Mouse (Mus musculus): ENCODE data around the gene Lama4. TPM values are rescaled to one million over a fixed set of nuclear protein-coding genes. Genes with fewer than 3 reads are reported as not detected.

The Lama4 gene
- polyA plus RNA-seq (2015; fragmentation: Nextera tagmentation; extraction: Ambion mirVana) = 2.1 TPM in 2 replicates

- Histone ChIP-seq H3K27ac (replicated peaks) (no peak within 1 kb of the TSS), H3K9me3 (replicated peaks) (no peaks in the 10 kb centered on the region), H3K9ac (no peak within 1 kb of the TSS), H3K27me3 (0 out of 2 replicates have a peak, but pooled peaks cover 2% of the 10 kb centered on the region), H3K4me3 (replicated peaks) (peak within 1 kb of the TSS; percentile 37), H3K4me1 (replicated peaks) (0 out of 2 replicates have a peak, but pooled peaks cover 3% of the 10 kb centered on the region), H3K4me2 (peak within 1 kb of the TSS; percentile 41), H3K36me3 (replicated peaks) (no peaks in the 10 kb centered on the region)
- WGBS (ENCODE audit: insufficient replicate concordance) = 6% methylated on average over 23 of the region's 24 CpGs
- 0 out of 2 replicates have a peak, but pooled peaks have one; percentile 28 for ATAC-seq (ENCODE audit: insufficient read depth)
Measured at GRCm38 (mm10) chr10:38965075-38965781, at the start of gene Lama4. Lama4 (plus strand) TSS chr10:38965515.

- Histone ChIP-seq H3K27ac (replicated peaks) (no peak overlapping the region), H3K9ac (no peak overlapping the region), H3K4me3 (replicated peaks) (no peak overlapping the region), H3K36me3 (replicated peaks) (no peaks in the 10 kb centered on the region), H3K27me3 (no peaks in the 10 kb centered on the region), H3K4me1 (replicated peaks) (no peaks in the 10 kb centered on the region), H3K4me2 (no peak overlapping the region), H3K9me3 (replicated peaks) (no peaks in the 10 kb centered on the region)
- ATAC-seq (ENCODE audit: insufficient read depth) = no peak
- 26% methylated on average over 4 of the region's 4 CpGs for WGBS (ENCODE audit: insufficient replicate concordance)
Measured at GRCm38 (mm10) chr10:38916027-38916617, 49.2 kb upstream of the Lama4 start.

DNA sequence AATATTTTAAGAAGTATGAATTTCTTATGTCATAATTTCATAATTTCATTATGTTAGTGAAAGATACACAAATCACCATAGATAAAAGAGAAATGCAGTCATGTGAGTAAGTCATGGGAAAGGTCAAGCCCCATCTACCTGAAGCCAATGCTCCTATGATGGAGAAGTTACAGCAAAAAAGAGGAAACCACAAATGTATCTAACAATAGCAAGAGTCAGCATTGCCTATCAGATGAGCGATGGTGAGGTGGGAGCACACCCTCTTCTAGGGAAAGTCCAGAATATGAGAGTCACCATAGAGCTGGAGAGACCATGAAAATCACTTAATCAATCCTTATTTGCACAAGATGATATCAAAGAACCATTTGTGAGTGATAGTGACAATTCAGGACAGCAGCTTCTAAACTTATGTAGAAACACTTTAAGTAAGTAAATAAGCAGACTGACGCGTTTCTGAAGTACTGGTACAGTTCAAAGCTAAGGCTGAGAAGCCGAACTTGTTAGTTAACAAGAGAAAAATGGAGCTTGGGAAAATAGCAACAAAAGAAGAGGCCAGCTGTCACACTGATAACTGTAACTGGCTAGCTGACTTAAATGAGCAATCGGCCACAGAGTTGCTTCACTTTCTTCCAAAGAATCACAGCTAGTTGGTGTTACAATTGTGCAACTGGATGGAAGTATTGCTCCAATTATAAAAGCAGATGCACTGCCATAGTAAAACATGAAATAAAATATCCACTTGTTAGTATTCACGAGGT, 36.2 kb upstream of the Lama4 start:
- Histone ChIP-seq H3K9ac (no peak overlapping the region), H3K4me3 (replicated peaks) (no peak overlapping the region), H3K27ac (replicated peaks) (no peak overlapping the region), H3K4me2 (no peak overlapping the region), H3K4me1 (replicated peaks) (no peaks in the 10 kb centered on the region), H3K36me3 (replicated peaks) (no peaks in the 10 kb centered on the region), H3K9me3 (replicated peaks) (no peaks in the 10 kb centered on the region), H3K27me3 (no peaks in the 10 kb centered on the region)
- ATAC-seq (ENCODE audit: insufficient read depth) = no peak
- WGBS (ENCODE audit: insufficient replicate concordance) = 45% methylated on average over 6 of the region's 6 CpGs

DNA sequence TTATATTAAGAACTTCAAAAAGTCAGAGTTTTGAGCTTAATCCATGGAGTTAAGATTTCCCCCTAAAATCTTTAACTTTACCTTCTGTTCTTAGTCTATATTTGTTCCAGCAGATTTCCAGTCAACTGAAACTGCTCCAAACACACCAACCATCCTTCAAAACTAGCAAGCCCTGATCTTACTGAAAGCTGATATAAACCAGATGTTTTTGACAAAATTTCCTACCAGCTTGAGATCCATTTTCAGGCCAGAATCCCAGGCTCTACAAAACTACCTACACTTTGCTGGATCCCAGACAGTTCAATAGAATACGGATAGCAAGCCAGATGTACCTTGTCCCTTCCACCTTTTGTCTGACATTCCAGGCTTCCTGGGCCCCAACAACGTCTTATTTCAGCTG, 20.6 kb upstream of the Lama4 start:
- WGBS (ENCODE audit: insufficient replicate concordance) = 42% methylated on average over 2 of the region's 2 CpGs
- Histone ChIP-seq H3K27ac (replicated peaks) (no peak overlapping the region), H3K27me3 (no peaks in the 10 kb centered on the region), H3K4me1 (replicated peaks) (no peaks in the 10 kb centered on the region), H3K4me3 (replicated peaks) (no peak overlapping the region), H3K9ac (no peak overlapping the region), H3K9me3 (replicated peaks) (no peaks in the 10 kb centered on the region), H3K36me3 (replicated peaks) (no peaks in the 10 kb centered on the region), H3K4me2 (no peak overlapping the region)
- no peak for ATAC-seq (ENCODE audit: insufficient read depth)

DNA sequence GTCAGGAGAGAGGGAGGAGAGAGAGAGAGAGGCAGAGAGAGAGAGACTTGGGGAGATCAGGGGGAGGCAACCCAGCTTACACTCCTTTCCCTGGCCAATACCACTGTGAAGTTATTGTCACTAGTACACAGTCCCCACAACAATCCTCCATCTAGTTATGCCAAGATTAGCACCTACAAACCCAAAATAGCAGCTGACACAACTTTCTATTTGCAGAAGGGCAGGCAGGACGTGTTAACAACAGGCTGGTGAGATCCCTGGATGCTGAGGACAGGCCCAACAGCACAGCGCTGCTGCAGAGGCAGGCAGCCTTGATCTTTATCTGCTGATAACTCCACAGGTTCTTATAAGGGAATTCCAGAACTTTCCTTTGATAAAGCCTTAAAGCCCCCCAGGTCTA, 3.4 kb upstream of the Lama4 start:
- Histone ChIP-seq H3K4me2 (no peak overlapping the region), H3K4me1 (replicated peaks) (0 out of 2 replicates have a peak, but pooled peaks cover 3% of the 10 kb centered on the region), H3K27ac (replicated peaks) (no peak overlapping the region), H3K9ac (no peak overlapping the region), H3K27me3 (0 out of 2 replicates have a peak, but pooled peaks cover 2% of the 10 kb centered on the region), H3K9me3 (replicated peaks) (no peaks in the 10 kb centered on the region), H3K36me3 (replicated peaks) (no peaks in the 10 kb centered on the region), H3K4me3 (replicated peaks) (no peak overlapping the region)
- no peak for ATAC-seq (ENCODE audit: insufficient read depth)
- WGBS (ENCODE audit: insufficient replicate concordance) = 31% methylated on average over 2 of the region's 2 CpGs

- H3K4me3 ChIP-seq (replicated peaks) = no peak overlapping the region
- H3K36me3 ChIP-seq (replicated peaks) = no peaks in the 10 kb centered on the region
- H3K27ac ChIP-seq (replicated peaks) = no peak overlapping the region
- H3K4me2 ChIP-seq = no peak overlapping the region
- WGBS (ENCODE audit: insufficient replicate concordance) = 56% methylated on average over 4 of the region's 4 CpGs
- ATAC-seq (ENCODE audit: insufficient read depth) = no peak
- H3K9me3 ChIP-seq (replicated peaks) = no peaks in the 10 kb centered on the region
- 0 out of 2 replicates have a peak, but pooled peaks cover 2% of the 10 kb centered on the region for H3K27me3 ChIP-seq
- 0 out of 2 replicates have a peak, but pooled peaks cover 3% of the 10 kb centered on the region for H3K4me1 ChIP-seq (replicated peaks)
- H3K9ac ChIP-seq = no peak overlapping the region
Measured at GRCm38 (mm10) chr10:38964719-38965074, 618 bp upstream of the Lama4 start.

DNA sequence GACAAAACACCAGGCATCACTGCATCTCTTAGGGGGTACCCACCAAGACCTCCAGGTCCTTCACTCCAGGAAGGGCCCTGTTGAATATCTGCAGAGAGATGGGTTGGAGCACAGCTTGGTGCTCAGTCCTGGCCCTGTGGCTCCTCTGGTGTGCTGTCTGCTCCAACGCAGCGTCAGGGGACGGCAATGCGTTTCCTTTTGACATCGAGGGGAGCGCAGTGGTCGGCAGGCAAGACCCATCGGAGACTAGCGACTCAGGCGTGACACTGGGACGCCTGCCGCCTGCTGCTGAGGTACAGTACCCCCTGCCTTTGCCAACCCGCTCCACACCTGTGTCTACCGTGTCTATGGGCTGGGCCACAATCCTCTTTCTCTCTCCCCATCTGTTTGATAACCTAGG, 542 bp downstream of the Lama4 start:
- Histone ChIP-seq H3K27me3 (0 out of 2 replicates have a peak, but pooled peaks cover 2% of the 10 kb centered on the region), H3K36me3 (replicated peaks) (no peaks in the 10 kb centered on the region), H3K27ac (replicated peaks) (no peak overlapping the region), H3K9me3 (replicated peaks) (no peaks in the 10 kb centered on the region), H3K4me3 (replicated peaks) (peak overlapping the region; percentile 37), H3K4me1 (replicated peaks) (0 out of 2 replicates have a peak, but pooled peaks cover 3% of the 10 kb centered on the region), H3K9ac (no peak overlapping the region), H3K4me2 (peak overlapping the region; percentile 41)
- ATAC-seq (ENCODE audit: insufficient read depth) = no peak
- WGBS (ENCODE audit: insufficient replicate concordance) = 3% methylated on average over 14 of the region's 14 CpGs

DNA sequence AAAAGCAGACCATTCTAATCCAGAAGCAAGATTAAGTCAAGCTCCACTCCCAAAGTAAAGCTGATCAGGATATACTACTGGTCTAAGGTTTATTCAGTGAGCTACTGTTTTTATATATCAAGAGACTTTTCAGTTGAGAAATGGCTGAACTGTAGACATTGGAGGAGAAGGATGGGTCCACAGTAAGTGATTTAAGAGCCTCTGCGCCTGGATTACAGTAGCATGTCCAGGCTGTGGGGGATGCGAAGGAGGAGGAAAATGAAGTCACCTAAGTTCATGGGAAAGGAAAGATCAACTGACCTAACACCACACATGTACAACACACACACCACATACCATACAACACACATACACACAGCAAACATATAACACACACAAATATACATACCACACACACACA, 1.3 kb downstream of the Lama4 start:
- Histone ChIP-seq H3K9me3 (replicated peaks) (no peaks in the 10 kb centered on the region), H3K27ac (replicated peaks) (no peak overlapping the region), H3K36me3 (replicated peaks) (no peaks in the 10 kb centered on the region), H3K9ac (no peak overlapping the region), H3K4me3 (replicated peaks) (no peak overlapping the region), H3K27me3 (0 out of 2 replicates have a peak, but pooled peaks cover 2% of the 10 kb centered on the region), H3K4me1 (replicated peaks) (0 out of 2 replicates have a peak, but pooled peaks cover 3% of the 10 kb centered on the region), H3K4me2 (no peak overlapping the region)
- ATAC-seq (ENCODE audit: insufficient read depth) = no peak
- WGBS (ENCODE audit: insufficient replicate concordance) = 59% methylated on average over 2 of the region's 2 CpGs

DNA sequence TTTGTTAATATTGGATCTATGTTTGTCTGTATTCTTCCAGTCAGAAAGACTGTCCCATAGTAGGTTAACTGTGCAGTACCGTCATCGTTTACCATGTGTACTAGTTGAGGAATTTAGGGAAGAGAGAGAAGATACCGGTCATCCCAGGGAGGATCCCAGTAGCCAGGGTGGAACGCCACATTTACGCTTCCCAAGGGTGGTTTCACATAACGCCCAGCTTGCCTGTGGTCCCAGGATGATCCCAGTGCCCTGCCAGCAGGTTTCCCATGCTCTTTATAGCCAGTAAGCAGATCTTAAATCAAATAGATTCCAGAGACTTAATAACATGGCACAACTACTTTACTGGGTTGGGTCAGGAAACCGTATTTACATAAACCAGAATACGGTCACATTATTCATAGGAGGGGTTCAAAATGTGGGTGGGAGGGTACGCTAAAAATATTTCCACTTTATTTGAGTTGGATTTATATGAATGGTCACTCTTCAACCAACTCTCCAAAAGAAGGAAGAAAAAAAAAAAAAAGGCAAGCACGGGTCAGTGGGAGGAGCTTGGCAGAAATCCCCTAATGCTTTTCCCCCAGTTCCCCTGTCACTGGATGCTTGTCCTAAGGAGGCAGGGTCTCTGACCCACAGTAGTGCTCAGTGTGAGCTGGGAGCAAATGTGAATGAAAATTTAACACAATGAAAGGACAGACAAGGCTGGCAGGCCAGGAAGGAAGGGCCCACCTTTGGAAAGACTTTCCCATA, 3.2 kb downstream of the Lama4 start:
- WGBS (ENCODE audit: insufficient replicate concordance) = 66% methylated on average over 10 of the region's 10 CpGs
- Histone ChIP-seq H3K9me3 (replicated peaks) (no peaks in the 10 kb centered on the region), H3K27me3 (0 out of 2 replicates have a peak, but pooled peaks cover 2% of the 10 kb centered on the region), H3K4me3 (replicated peaks) (no peak overlapping the region), H3K36me3 (replicated peaks) (no peaks in the 10 kb centered on the region), H3K9ac (no peak overlapping the region), H3K4me2 (no peak overlapping the region), H3K27ac (replicated peaks) (no peak overlapping the region), H3K4me1 (replicated peaks) (0 out of 2 replicates have a peak, but pooled peaks cover 3% of the 10 kb centered on the region)
- no peak for ATAC-seq (ENCODE audit: insufficient read depth)

GRCm38 (mm10) chr10:38969543-38969942, 4.2 kb downstream of the Lama4 start:
- H3K4me2 ChIP-seq = no peak overlapping the region
- no peak for ATAC-seq (ENCODE audit: insufficient read depth)

More at GRCm38 (mm10) chr10:38969543-38969942, 4.2 kb downstream of the Lama4 start:
- H3K4me1 ChIP-seq (replicated peaks) = 0 out of 2 replicates have a peak, but pooled peaks cover 3% of the 10 kb centered on the region
- H3K9ac ChIP-seq = no peak overlapping the region
- 0 out of 2 replicates have a peak, but pooled peaks cover 2% of the 10 kb centered on the region for H3K27me3 ChIP-seq
- no peak overlapping the region for H3K27ac ChIP-seq (replicated peaks)
- WGBS (ENCODE audit: insufficient replicate concordance) = 43% methylated on average over 2 of the region's 2 CpGs
- H3K9me3 ChIP-seq (replicated peaks) = no peaks in the 10 kb centered on the region
- no peaks in the 10 kb centered on the region for H3K36me3 ChIP-seq (replicated peaks)
- H3K4me3 ChIP-seq (replicated peaks) = no peak overlapping the region
